In genomic region chr2:157010634-157011310, GRCm38 (mm10) we compare ENCODE assay signal across 10 mouse cellular contexts. TPM values are rescaled to one million over a fixed set of nuclear protein-coding genes. Genes with fewer than 3 reads are reported as not detected.
DNase-seq lines count a peak whose midpoint lies in the region; ATAC-seq and TF ChIP-seq lines count a peak whose summit lies in the region.
"Had no signal": no experiment of that assay in that cellular context is flagged by ENCODE, and none has a peak within 500 bp of the region (broad histone marks: within the 10 kb centered on the region; RNA-seq: fewer than 3 reads in every experiment).

No protein-coding gene starts in this region.

- DNase-seq in cerebellum, adult 2 months = peak; percentile 34 to 38
- no peak for DNase-seq in cerebellum, adult 9-10 months
- no peak for DNase-seq in layer of hippocampus, adult 2 months (ENCODE audit: low spot score in 2 of 2)
- DNase-seq in layer of hippocampus, adult 9-10 months (ENCODE audit: low spot score) = no peak
- no peak for DNase-seq in liver, postnatal 0 days
- DNase-seq in forebrain, embryonic 10.5 days (ENCODE audit: extremely low spot score, low spot score) = no peak
- DNase-seq in frontal cortex, postnatal 14 days (ENCODE audit: low spot score in 2 of 2) = no peak

- WGBS in cerebellum, adult 2 months = 6% methylated on average over 11 of the region's 11 CpGs
- 42% methylated on average over 11 of the region's 11 CpGs for WGBS in embryonic facial prominence, embryonic 15.5 days
- WGBS in liver, postnatal 0 days (ENCODE audit: insufficient replicate concordance) = 37% methylated on average over 11 of the region's 11 CpGs
- 63% methylated on average over 11 of the region's 11 CpGs for WGBS in forebrain, embryonic 10.5 days

- no peak for ATAC-seq in embryonic facial prominence, embryonic 15.5 days (ENCODE audit: insufficient number of reproducible peaks, low FRiP score, low TSS enrichment, low read depth)
- ATAC-seq in liver, postnatal 0 days = no peak
- ATAC-seq: inflammation-experienced regulatory T-cells, adult 6 months; midbrain, embryonic 13.5 days had no signal

- peak overlapping the region; percentile 3; the same call in 1 of the 2 replicates for H3K27ac ChIP-seq in cerebellum, adult 2 months (ENCODE audit: insufficient read depth, low read length)
- peak overlapping the region; percentile 40; the same call in 1 of the 2 replicates for H3K27ac ChIP-seq in layer of hippocampus, adult 2 months
- peak overlapping the region; percentile 48; the same call in 1 of the 2 replicates for H3K27ac ChIP-seq in embryonic facial prominence, embryonic 15.5 days (replicated peaks)
- no peak overlapping the region for H3K27ac ChIP-seq in liver, postnatal 0 days (ENCODE audit: low read depth)
- H3K27ac ChIP-seq in forebrain, embryonic 10.5 days = no peak overlapping the region
- H3K27ac ChIP-seq: midbrain, embryonic 13.5 days had no signal

- peaks cover 28% of the 10 kb centered on the region for H3K36me3 ChIP-seq in embryonic facial prominence, embryonic 15.5 days
- no peaks in the 10 kb centered on the region for H3K36me3 ChIP-seq in liver, postnatal 0 days (replicated peaks; ENCODE audit: insufficient read depth, low read length)
- H3K36me3 ChIP-seq in forebrain, embryonic 10.5 days (replicated peaks) = peaks cover 35% of the 10 kb centered on the region

- peaks cover 17% of the 10 kb centered on the region for H3K4me1 ChIP-seq in cerebellum, adult 2 months (ENCODE audit: control insufficient read depth, insufficient read depth, low read length)
- H3K4me1 ChIP-seq in embryonic facial prominence, embryonic 15.5 days = peaks cover 26% of the 10 kb centered on the region
- H3K4me1 ChIP-seq in liver, postnatal 0 days (ENCODE audit: insufficient read depth) = peaks cover 31% of the 10 kb centered on the region
- H3K4me1 ChIP-seq in forebrain, embryonic 10.5 days = peaks cover 22% of the 10 kb centered on the region

- no peak overlapping the region for H3K4me2 ChIP-seq in embryonic facial prominence, embryonic 15.5 days (replicated peaks)
- peak overlapping the region; percentile 13; the same call in 1 of the 2 replicates for H3K4me2 ChIP-seq in liver, postnatal 0 days (ENCODE audit: low read depth, low read length)
- H3K4me2 ChIP-seq: midbrain, embryonic 13.5 days had no signal

- no peak for TF ChIP-seq EP300 in liver, postnatal 0 days (IDR thresholded peaks at IDR 0.05; ENCODE audit: low read depth)

- H3K4me3 ChIP-seq in cerebellum, adult 2 months (replicated peaks; ENCODE audit: insufficient read depth, low read depth, low read length) = no peak overlapping the region
- H3K4me3 ChIP-seq in layer of hippocampus, adult 2 months = no peak overlapping the region
- no peak overlapping the region for H3K4me3 ChIP-seq in embryonic facial prominence, embryonic 15.5 days (replicated peaks)
- H3K4me3 ChIP-seq in liver, postnatal 0 days (ENCODE audit: low read depth, low read length) = no peak overlapping the region
- H3K4me3 ChIP-seq in forebrain, embryonic 10.5 days = no peak overlapping the region
- H3K4me3 ChIP-seq: midbrain, embryonic 13.5 days had no signal

- H3K27me3 ChIP-seq in cerebellum, adult 2 months (ENCODE audit: control insufficient read depth, insufficient read depth, low read length) = no peaks in the 10 kb centered on the region
- no peaks in the 10 kb centered on the region for H3K27me3 ChIP-seq in embryonic facial prominence, embryonic 15.5 days
- H3K27me3 ChIP-seq in liver, postnatal 0 days (ENCODE audit: insufficient read depth, low read length) = no peaks in the 10 kb centered on the region
- H3K27me3 ChIP-seq in forebrain, embryonic 10.5 days (ENCODE audit: poor library complexity, severe bottlenecking) = no peaks in the 10 kb centered on the region
- H3K27me3 ChIP-seq: midbrain, embryonic 13.5 days had no signal

- no peak overlapping the region for H3K9ac ChIP-seq in embryonic facial prominence, embryonic 15.5 days
- no peak overlapping the region for H3K9ac ChIP-seq in liver, postnatal 0 days (replicated peaks)
- H3K9ac ChIP-seq: midbrain, embryonic 13.5 days had no signal

- H3K9me3 ChIP-seq in embryonic facial prominence, embryonic 15.5 days (replicated peaks) = no peaks in the 10 kb centered on the region
- H3K9me3 ChIP-seq in liver, postnatal 0 days (ENCODE audit: low read length) = no peaks in the 10 kb centered on the region
- H3K9me3 ChIP-seq in forebrain, embryonic 10.5 days = no peaks in the 10 kb centered on the region
- H3K9me3 ChIP-seq: midbrain, embryonic 13.5 days had no signal

- TF ChIP-seq CTCF in cerebellum, adult 2 months (IDR thresholded peaks at IDR 0.05; ENCODE audit: borderline replicate concordance, insufficient read depth, low read depth, low read length) = no peak
- no peak for TF ChIP-seq CTCF in layer of hippocampus, adult 2 months (conservative IDR thresholded peaks at IDR 0.05)
- no peak for TF ChIP-seq CTCF in liver, postnatal 0 days (IDR thresholded peaks at IDR 0.05; ENCODE audit: low read depth)

- TF ChIP-seq POLR2A in cerebellum, adult 2 months (IDR thresholded peaks at IDR 0.05; ENCODE audit: borderline replicate concordance, insufficient read depth, low read length) = no peak

RNA-seq across cellular contexts. Expression of gene Dsn1, which starts 3.8 kb away (rescaled TPM):
- polyA plus RNA-seq in cerebellum, adult 2 months (2012; rRNA removed) = 4.6 and 4.8 TPM in 2 replicates
- total RNA-seq in layer of hippocampus, adult 2 months (2021) = 1 to 10 TPM; 2.8 to 3.7 TPM
- 27.5 and 28.2 TPM in 2 replicates for polyA plus RNA-seq in embryonic facial prominence, embryonic 15.5 days (2015; fragmentation: Nextera tagmentation; extraction: Ambion mirVana)
- polyA plus RNA-seq in liver, postnatal 0 days (2015; fragmentation: Nextera tagmentation; extraction: Ambion mirVana) = 12.4 and 14.0 TPM in 2 replicates
- 58.0 and 59.1 TPM in 2 replicates for polyA plus RNA-seq in forebrain, embryonic 10.5 days (2016; fragmentation: Nextera tagmentation; extraction: Ambion mirVana)

RNA-seq across cellular contexts. Expression of gene Ndrg3, which starts 18.9 kb away (rescaled TPM):
- polyA plus RNA-seq in cerebellum, adult 2 months (2012; rRNA removed) = 782 and 861 TPM in 2 replicates
- total RNA-seq in layer of hippocampus, adult 2 months (2021) = 100 to 1,000 TPM; 416 to 430 TPM
- polyA plus RNA-seq in embryonic facial prominence, embryonic 15.5 days (2015; fragmentation: Nextera tagmentation; extraction: Ambion mirVana) = 52.9 and 53.9 TPM in 2 replicates
- 10.0 and 11.3 TPM in 2 replicates for polyA plus RNA-seq in liver, postnatal 0 days (2015; fragmentation: Nextera tagmentation; extraction: Ambion mirVana)
- polyA plus RNA-seq in forebrain, embryonic 10.5 days (2016; fragmentation: Nextera tagmentation; extraction: Ambion mirVana) = 44.6 and 46.4 TPM in 2 replicates

Comparison
In these comparisons a context has a peak if more than half of its experiments do, and no peak if none do; other contexts are left out.
1. DNase-seq: peak in cerebellum, adult 2 months (2 of 2); none in cerebellum, adult 9-10 months (single experiment), layer of hippocampus, adult 2 months (0 of 2), layer of hippocampus, adult 9-10 months (single experiment), liver, postnatal 0 days (single experiment), forebrain, embryonic 10.5 days (single experiment) and frontal cortex, postnatal 14 days (0 of 2).
2. H3K27ac ChIP-seq: peak in cerebellum, adult 2 months (single experiment), layer of hippocampus, adult 2 months (single experiment) and embryonic facial prominence, embryonic 15.5 days (single experiment); none in liver, postnatal 0 days (single experiment) and forebrain, embryonic 10.5 days (single experiment).
3. RNA of gene Ndrg3, which starts 18.9 kb away (polyA plus RNA-seq): 782 to 861 TPM in cerebellum, adult 2 months; 52.9 to 53.9 TPM in embryonic facial prominence, embryonic 15.5 days, 44.6 to 46.4 TPM in forebrain, embryonic 10.5 days and 10.0 to 11.3 TPM in liver, postnatal 0 days; every median in the first group is over 10 times any median in the second.